Mouse (Mus musculus) brain, adult 2 months (tissue): ENCODE results near the gene Frmd4b.
A peak's percentile ranks its signal among the peaks of the same experiment; 100 is the strongest.

Experiments
- DNase-seq: peaks from one replicate; pipeline ENCODE4 v3.0.0; 2011; ENCODE audit warnings: low read depth, low spot score

Gene Frmd4b

GRCm38 (mm10) chr6:97580479-97581030 is 36.8 kb downstream of the Frmd4b start:
- DNase-seq = no peak

GRCm38 (mm10) chr6:97579704-97580103 is 37.6 kb downstream of the Frmd4b start:
- DNase-seq = no peak

GRCm38 (mm10) chr6:97578210-97578609 is 39.1 kb downstream of the Frmd4b start:
- peak; percentile 55 for DNase-seq

GRCm38 (mm10) chr6:97577349-97577748 is 40.0 kb downstream of the Frmd4b start:
- DNase-seq = no peak

GRCm38 (mm10) chr6:97576565-97577346 is 40.6 kb downstream of the Frmd4b start:
- DNase-seq = no peak

- no peak for DNase-seq
Measured at GRCm38 (mm10) chr6:97576096-97576495, 41.2 kb downstream of the Frmd4b start.

- DNase-seq = no peak
Measured at GRCm38 (mm10) chr6:97574973-97575372, 42.4 kb downstream of the Frmd4b start.

GRCm38 (mm10) chr6:97572226-97572625 is 45.1 kb downstream of the Frmd4b start:
- DNase-seq = no peak

- peak; percentile 31 for DNase-seq
Measured at GRCm38 (mm10) chr6:97568538-97568937, 48.8 kb downstream of the Frmd4b start.

GRCm38 (mm10) chr6:97566746-97567145 is 50.6 kb downstream of the Frmd4b start:
- DNase-seq = no peak

- DNase-seq = peak; percentile 90
Measured at GRCm38 (mm10) chr6:97557147-97557546, 60.2 kb downstream of the Frmd4b start.

GRCm38 (mm10) chr6:97555637-97556036 is 61.7 kb downstream of the Frmd4b start:
- DNase-seq = no peak

GRCm38 (mm10) chr6:97553431-97553830 is 63.9 kb downstream of the Frmd4b start:
- no peak for DNase-seq

GRCm38 (mm10) chr6:97552573-97552972 is 64.8 kb downstream of the Frmd4b start:
- DNase-seq = no peak

GRCm38 (mm10) chr6:97551884-97552283 is 65.5 kb downstream of the Frmd4b start:
- no peak for DNase-seq

- DNase-seq = no peak
Measured at GRCm38 (mm10) chr6:97551161-97551560, 66.2 kb downstream of the Frmd4b start.

GRCm38 (mm10) chr6:97540458-97540857 is 76.9 kb downstream of the Frmd4b start:
- DNase-seq = no peak

- peak; percentile 92 for DNase-seq
Measured at GRCm38 (mm10) chr6:97535763-97536445, 81.4 kb downstream of the Frmd4b start.

- peak; percentile 31 for DNase-seq
Measured at GRCm38 (mm10) chr6:97531043-97531442, 86.3 kb downstream of the Frmd4b start.

- DNase-seq = peak; percentile 80
Measured at GRCm38 (mm10) chr6:97528961-97529680, 88.2 kb downstream of the Frmd4b start.

- peak; percentile 74 for DNase-seq
Measured at GRCm38 (mm10) chr6:97526092-97526491, 91.2 kb downstream of the Frmd4b start.

GRCm38 (mm10) chr6:97523118-97523517 is 94.2 kb downstream of the Frmd4b start:
- peak; percentile 92 for DNase-seq
